Mouse (Mus musculus) c-Kit-negative CD71-positive TER-119-positive erythroid progenitor cells, embryonic 14.5 days (primary cell): ENCODE measurements around the gene Trim34a.
A peak's percentile ranks its signal among the peaks of the same experiment; 100 is the strongest.
"Not testable (repeated sequence)": the region's sequence is repeated elsewhere in the genome, so short reads cannot be mapped to it uniquely, and the experiment has no call there.

ENCODE experiments used
- DNase-seq: peaks from one replicate; pipeline ENCODE4 v3.0.0-alpha.2; 2013; ENCODE audit warnings: low read depth, low spot score

Gene Trim34a

GRCm38 (mm10) chr7:104244287-104245181, at the start of gene Trim34a:
Gene Trim34a (plus strand): TSS chr7:104244457.
- DNase-seq = peak; percentile 15

DNA sequence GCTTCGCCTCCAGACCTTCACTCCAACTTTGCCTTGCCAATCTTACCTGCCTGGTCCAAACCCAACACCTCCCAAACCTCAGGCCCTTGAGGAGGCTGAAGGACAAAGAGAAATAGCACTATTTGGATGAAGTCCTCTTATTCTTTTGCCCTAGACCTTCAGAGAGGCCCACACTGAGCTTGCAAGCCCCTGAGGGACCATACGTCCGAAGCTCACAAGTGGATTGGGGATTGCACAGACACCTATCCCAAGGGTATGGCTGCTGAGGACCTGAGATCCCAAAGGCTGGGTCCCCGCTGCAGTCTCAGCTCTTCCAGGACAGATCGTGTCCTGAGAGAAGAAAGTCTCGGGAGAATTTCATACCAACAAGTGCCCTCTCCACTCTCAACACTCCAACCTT, 48.4 kb upstream of the Trim34a start, which contains the start of gene Olfr649:
TSS of gene Olfr649 (minus strand) at position 101 of the 400 bp plus-strand sequence.
- no peak for DNase-seq

- DNase-seq = peak; percentile 21
These were observed 44.4 kb upstream of the Trim34a start for GRCm38 (mm10) chr7:104199822-104200221.

DNA sequence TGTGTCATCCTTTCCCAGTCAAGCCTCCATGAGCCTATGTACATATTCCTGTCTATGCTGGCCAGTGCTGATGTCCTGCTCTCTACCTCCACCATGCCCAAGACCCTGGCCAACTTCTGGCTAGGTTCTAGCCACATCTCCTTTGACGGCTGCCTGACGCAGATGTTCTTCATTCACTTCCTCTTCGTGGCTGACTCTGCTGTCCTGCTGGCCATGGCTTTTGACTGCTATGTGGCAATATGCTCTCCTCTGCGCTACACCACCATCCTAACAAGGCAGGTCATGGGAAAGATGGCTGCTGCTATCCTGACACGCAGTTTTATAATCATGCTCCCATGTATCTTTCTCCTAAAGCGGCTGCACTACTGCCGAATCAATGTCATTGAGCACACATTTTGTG, 38.1 kb upstream of the Trim34a start:
- DNase-seq = no peak

GRCm38 (mm10) chr7:104216011-104216535, 28.2 kb upstream of the Trim34a start:
- no peak for DNase-seq

- DNase-seq = no peak
These were observed 26.4 kb upstream of the Trim34a start for GRCm38 (mm10) chr7:104217881-104218280.

DNA sequence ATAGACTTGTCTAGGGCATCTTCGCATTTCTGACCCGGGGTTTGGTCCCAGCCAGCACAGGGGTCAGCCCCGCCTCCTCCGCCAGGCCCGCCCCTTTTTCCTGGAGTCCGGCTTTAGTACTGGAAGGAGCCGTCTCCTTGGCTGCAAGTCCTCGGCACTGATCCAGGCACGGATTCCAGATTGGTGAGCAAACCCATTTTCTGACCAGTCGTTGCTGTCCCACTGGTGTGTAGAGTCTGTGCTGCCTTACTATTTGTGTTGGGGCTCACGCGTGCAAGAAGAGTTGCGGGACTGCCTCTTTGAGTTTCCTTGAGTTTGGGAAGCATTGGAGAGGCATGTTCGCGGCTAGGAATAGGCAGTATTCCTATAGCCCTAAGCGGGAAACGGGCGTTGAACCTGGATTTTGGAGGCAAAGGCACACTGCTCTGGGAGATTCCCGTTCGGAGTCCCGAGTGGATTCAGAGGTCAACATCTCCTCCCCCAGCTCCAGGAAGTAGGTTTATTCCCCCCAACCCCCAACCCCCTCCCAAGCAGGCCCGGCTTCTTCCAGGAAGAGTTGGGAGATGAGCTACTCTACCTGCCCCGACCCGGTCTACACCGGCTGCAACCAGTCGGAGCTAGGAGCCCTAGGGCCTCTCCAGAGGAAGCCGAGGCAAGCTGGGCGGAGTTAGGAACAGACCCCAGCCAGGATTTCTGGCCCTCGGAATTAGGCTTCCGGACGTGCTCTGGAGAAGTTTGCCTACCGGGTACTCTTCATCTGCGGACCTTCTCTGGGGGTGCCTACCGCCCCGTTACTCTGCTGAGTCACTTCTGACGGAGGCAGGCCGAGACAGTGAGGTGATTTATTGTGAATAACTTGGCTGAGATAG, 25.3 kb upstream of the Trim34a start, which contains the start of gene Trim6:
TSS of gene Trim6 (plus strand) at position 93 of the 869 bp plus-strand sequence.
- DNase-seq = no peak

DNA sequence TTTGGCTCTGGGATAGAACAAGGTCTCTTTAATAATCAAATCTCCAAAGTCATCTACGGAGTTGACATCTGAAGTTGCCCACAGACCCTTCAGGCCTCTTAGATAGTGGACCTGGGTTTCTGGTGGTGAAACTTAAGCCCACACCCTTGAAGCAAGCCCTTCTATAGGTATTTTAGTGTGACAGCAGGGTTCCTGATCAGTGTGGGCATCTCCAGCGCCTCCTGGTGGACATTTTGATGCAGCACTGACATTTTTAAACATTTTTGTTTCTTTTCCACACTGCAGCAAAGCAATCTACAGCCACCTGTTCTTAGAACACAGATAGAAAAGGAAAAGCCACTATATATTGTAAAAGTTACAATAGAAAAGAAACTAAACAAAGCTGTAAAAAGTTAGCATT, 13.1 kb upstream of the Trim34a start:
- peak; percentile 19 for DNase-seq

- DNase-seq = no peak
These were observed 3.4 kb upstream of the Trim34a start for GRCm38 (mm10) chr7:104240857-104241256.

- DNase-seq = no peak
These were observed 641 bp upstream of the Trim34a start for GRCm38 (mm10) chr7:104243616-104244015.

GRCm38 (mm10) chr7:104260380-104260779, 16.1 kb downstream of the Trim34a start:
- not testable (repeated sequence) for DNase-seq

GRCm38 (mm10) chr7:104265335-104265734, 21.1 kb downstream of the Trim34a start:
- DNase-seq = not testable (repeated sequence)

DNA sequence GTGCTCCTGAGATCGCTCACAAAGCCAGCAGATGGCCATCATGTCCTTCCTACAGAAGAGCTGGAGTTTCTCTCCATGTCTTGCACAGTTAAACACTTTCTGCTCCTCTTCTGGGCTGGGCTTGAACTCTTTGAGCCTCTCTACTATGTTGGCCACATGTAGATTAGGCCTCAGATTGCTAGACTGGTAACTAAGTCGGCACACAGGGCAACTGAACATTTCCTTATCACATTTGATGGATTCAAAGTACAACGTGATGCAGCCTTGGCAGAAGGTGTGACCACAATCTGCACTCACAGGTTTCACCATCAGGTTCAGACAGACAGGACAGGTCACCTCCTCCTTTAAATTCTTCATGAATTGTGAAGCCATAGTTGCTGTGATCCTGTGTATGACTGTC, 35.1 kb downstream of the Trim34a start:
- DNase-seq = not testable (repeated sequence)

DNA sequence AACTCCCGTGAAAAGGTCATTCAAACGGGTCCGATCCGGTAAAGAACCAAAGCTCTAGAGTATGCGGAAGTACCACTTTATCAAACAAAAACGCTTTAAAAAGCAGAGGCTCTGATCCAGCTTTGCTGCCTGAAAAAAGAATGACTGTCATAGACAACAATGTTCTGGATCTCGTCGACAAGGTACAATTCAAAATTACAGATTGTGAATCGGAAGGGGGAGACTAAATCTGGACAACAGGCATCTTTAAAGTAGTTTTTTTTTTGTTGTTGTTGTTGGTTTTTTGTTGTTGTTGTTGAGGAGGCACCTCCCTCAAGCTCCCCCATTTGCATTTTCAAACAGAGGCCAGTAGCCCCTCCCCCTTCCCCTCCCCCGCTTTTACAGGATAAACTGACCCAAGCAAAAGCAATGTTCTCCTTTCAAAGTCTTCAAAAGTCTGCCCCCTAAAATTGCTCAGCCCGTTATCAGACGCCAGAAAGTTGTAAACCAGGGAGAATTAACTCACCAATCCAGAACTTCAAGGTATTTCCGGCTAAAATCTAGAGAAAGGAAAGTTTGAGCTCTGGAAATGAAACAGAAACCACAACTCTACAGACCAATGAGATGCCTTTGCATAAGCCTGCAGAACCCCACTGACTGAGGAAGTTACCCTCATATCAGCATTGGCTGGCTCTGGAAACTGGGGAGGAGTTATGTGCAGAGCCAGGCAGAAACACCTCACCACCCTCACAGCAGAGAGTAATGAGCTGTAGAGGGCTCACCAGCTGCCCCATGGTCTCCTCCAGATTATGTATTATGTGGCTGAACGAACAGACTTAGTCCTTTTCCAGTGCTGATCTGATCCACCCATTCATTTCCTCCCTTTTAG, 43.6 kb downstream of the Trim34a start, which contains the start of gene Trim5:
TSS of gene Trim5 (minus strand) at position 519 of the 868 bp plus-strand sequence.
- DNase-seq = not testable (repeated sequence)

- no peak for DNase-seq
These were observed 46.4 kb downstream of the Trim34a start for GRCm38 (mm10) chr7:104290641-104291040.

- DNase-seq = no peak
These were observed 47.6 kb downstream of the Trim34a start for GRCm38 (mm10) chr7:104291638-104292400.
